Mouse (Mus musculus) small intestine, adult 2 months (tissue): ENCODE measurements around the gene Mttp.

Experiments
- CTCF ChIP-seq: fragments of 200-500 bp; IDR thresholded peaks from 2 replicates; pipeline ENCODE4 v1.5.1; 2012; ENCODE audit warnings: low read depth, mild to moderate bottlenecking, control low read depth, inconsistent platforms, low read length, moderate library complexity, mixed read lengths; ENCODE audit not compliant: insufficient replicate concordance, insufficient read length; ENCODE audit errors: extremely low read depth
- POLR2A ChIP-seq: fragments of 200-500 bp; IDR thresholded peaks from 2 replicates; pipeline ENCODE4 v1.6.1; 2012; ENCODE audit warnings: low read depth, mild to moderate bottlenecking, control low read depth, inconsistent platforms, low read length, moderate library complexity

- no peak for TF ChIP-seq CTCF
- TF ChIP-seq POLR2A: no peak
Observed at GRCm38 (mm10) chr3:138134528-138134927, 10.2 kb downstream of the Mttp start.
